Mouse (Mus musculus) spleen, adult 2 months (tissue): ENCODE data around the gene Prkn.

ENCODE experiments used
- CTCF ChIP-seq: fragments of 200-500 bp; IDR thresholded peaks from 2 replicates; pipeline ENCODE4 v1.5.1; 2011; ENCODE audit warnings: mild to moderate bottlenecking, inconsistent platforms; ENCODE audit not compliant: insufficient read depth, insufficient read length, insufficient replicate concordance; ENCODE audit errors: extremely low read depth
- POLR2A ChIP-seq: fragments of 200-500 bp; IDR thresholded peaks from 2 replicates; pipeline ENCODE4 v1.6.1; 2011; ENCODE audit warnings: low read depth, low read length, inconsistent platforms

- no peak for TF ChIP-seq CTCF
- no peak for TF ChIP-seq POLR2A
Measured at GRCm38 (mm10) chr17:11779547-11779946, 939.4 kb downstream of the Prkn start.
